Mouse (Mus musculus): Measurements from ENCODE around the gene Nt5c2. TPM values are rescaled to one million over a fixed set of nuclear protein-coding genes. Genes with fewer than 3 reads are reported as not detected.

Nt5c2 gene
- polyA plus RNA-seq, 1 experiment from 2014 or later: 76.0 TPM

- Histone ChIP-seq H3K27ac (peak overlapping the region; percentile 51), H3K9ac (no peak overlapping the region), H3K27me3 (no peaks in the 10 kb centered on the region), H3K4me3 (replicated peaks) (no peak overlapping the region), H3K9me3 (no peaks in the 10 kb centered on the region), H3K36me3 (replicated peaks) (no peaks in the 10 kb centered on the region), H3K4me2 (no peak overlapping the region), H3K4me1 (peaks cover 28% of the 10 kb centered on the region)
- no peak for ATAC-seq (ENCODE audit: low FRiP score)
- WGBS: 74% methylated on average over 13 of the region's 13 CpGs
Observed at GRCm38 (mm10) chr19:46970121-46970729, 44.7 kb downstream of the Nt5c2 start.

GRCm38 (mm10) chr19:46969286-46969985 lies 45.5 kb downstream of the Nt5c2 start:
- no peak overlapping the region for H3K4me3 ChIP-seq (replicated peaks)
- H3K9ac ChIP-seq: no peak overlapping the region
- no peak for ATAC-seq (ENCODE audit: low FRiP score)
- H3K36me3 ChIP-seq (replicated peaks): no peaks in the 10 kb centered on the region
- WGBS: 78% methylated on average over 22 of the region's 22 CpGs
- no peak overlapping the region for H3K27ac ChIP-seq
- H3K4me2 ChIP-seq: no peak overlapping the region
- H3K4me1 ChIP-seq: peaks cover 28% of the 10 kb centered on the region
- no peaks in the 10 kb centered on the region for H3K27me3 ChIP-seq
- no peaks in the 10 kb centered on the region for H3K9me3 ChIP-seq

GRCm38 (mm10) chr19:46968833-46969232 lies 46.1 kb downstream of the Nt5c2 start:
- H3K9me3 ChIP-seq: no peaks in the 10 kb centered on the region
- H3K36me3 ChIP-seq (replicated peaks): no peaks in the 10 kb centered on the region
- no peak for ATAC-seq (ENCODE audit: low FRiP score)
- H3K27me3 ChIP-seq: no peaks in the 10 kb centered on the region
- H3K4me3 ChIP-seq (replicated peaks): no peak overlapping the region
- peaks cover 28% of the 10 kb centered on the region for H3K4me1 ChIP-seq
- no peak overlapping the region for H3K4me2 ChIP-seq
- 90% methylated on average over 5 of the region's 5 CpGs for WGBS
- no peak overlapping the region for H3K9ac ChIP-seq
- no peak overlapping the region for H3K27ac ChIP-seq

DNA sequence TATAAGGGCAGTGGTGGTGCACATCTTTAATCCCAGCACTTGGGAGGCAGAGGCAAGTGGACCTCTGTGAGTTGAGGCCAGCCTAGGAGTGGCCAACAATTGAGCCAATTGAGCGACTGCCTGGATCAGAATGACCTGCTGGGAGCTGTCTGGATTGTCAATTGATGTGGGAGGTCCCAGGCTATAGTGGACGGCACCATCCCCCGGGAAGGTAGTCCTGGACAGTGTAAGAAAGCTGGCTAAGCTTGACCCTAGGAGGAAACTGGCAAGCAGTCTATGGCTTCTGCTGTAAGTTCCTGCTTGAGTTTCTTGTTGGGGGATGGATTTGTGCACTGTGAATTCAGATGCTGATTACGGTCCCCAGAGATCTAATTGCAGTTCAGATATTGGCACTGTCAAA lies 47.1 kb downstream of the Nt5c2 start:
- Histone ChIP-seq H3K27ac (no peak overlapping the region), H3K4me1 (peaks cover 28% of the 10 kb centered on the region), H3K4me2 (no peak overlapping the region), H3K9ac (no peak overlapping the region), H3K27me3 (no peaks in the 10 kb centered on the region), H3K4me3 (replicated peaks) (no peak overlapping the region), H3K9me3 (no peaks in the 10 kb centered on the region), H3K36me3 (replicated peaks) (no peaks in the 10 kb centered on the region)
- ATAC-seq (ENCODE audit: low FRiP score): no peak
- 29% methylated on average over 4 of the region's 4 CpGs for WGBS

- no peak overlapping the region for H3K27ac ChIP-seq
- WGBS: 93% methylated on average over 6 of the region's 6 CpGs
Observed at GRCm38 (mm10) chr19:46966330-46966729, 48.6 kb downstream of the Nt5c2 start.

GRCm38 (mm10) chr19:46965496-46965895 lies 49.5 kb downstream of the Nt5c2 start:
- Histone ChIP-seq H3K4me1 (peaks cover 21% of the 10 kb centered on the region), H3K27ac (no peak overlapping the region), H3K36me3 (replicated peaks) (no peaks in the 10 kb centered on the region), H3K4me2 (no peak overlapping the region), H3K27me3 (no peaks in the 10 kb centered on the region), H3K9ac (no peak overlapping the region), H3K9me3 (no peaks in the 10 kb centered on the region), H3K4me3 (replicated peaks) (no peak overlapping the region)
- ATAC-seq (ENCODE audit: low FRiP score): no peak

More at GRCm38 (mm10) chr19:46966330-46966729, 48.6 kb downstream of the Nt5c2 start:
- Histone ChIP-seq H3K27me3 (no peaks in the 10 kb centered on the region), H3K9me3 (no peaks in the 10 kb centered on the region), H3K4me1 (peaks cover 21% of the 10 kb centered on the region), H3K4me2 (no peak overlapping the region), H3K9ac (no peak overlapping the region), H3K4me3 (replicated peaks) (no peak overlapping the region), H3K36me3 (replicated peaks) (no peaks in the 10 kb centered on the region)
- ATAC-seq (ENCODE audit: low FRiP score): no peak

GRCm38 (mm10) chr19:46964353-46964752 lies 50.6 kb downstream of the Nt5c2 start:
- Histone ChIP-seq H3K9me3 (no peaks in the 10 kb centered on the region), H3K9ac (no peak overlapping the region), H3K27me3 (no peaks in the 10 kb centered on the region), H3K27ac (no peak overlapping the region), H3K4me2 (no peak overlapping the region), H3K36me3 (replicated peaks) (no peaks in the 10 kb centered on the region), H3K4me1 (peaks cover 24% of the 10 kb centered on the region), H3K4me3 (replicated peaks) (no peak overlapping the region)
- ATAC-seq (ENCODE audit: low FRiP score): no peak
- 68% methylated on average over 9 of the region's 9 CpGs for whole genome bisulfite sequencing

DNA sequence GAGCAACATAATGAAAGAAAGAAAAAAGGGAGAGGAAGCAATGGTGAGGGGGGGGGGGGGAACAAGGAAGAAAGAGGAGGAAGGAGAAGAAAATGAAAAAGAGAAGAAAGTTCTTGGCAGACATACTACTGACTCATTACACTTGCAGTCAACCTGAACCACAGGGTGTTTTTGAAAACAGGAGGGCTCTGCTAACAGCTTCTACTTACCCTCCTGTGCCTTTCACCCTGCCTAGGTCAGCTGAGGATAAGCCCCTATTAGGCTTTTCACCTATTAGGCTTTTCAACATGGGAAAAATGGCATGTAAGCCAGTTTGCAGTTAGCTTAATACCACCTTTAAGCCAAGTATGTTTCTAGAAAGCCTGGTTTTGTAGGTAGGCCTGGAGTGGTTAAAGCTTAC lies 51.5 kb downstream of the Nt5c2 start:
- Histone ChIP-seq H3K4me2 (no peak overlapping the region), H3K9me3 (no peaks in the 10 kb centered on the region), H3K4me1 (peaks cover 24% of the 10 kb centered on the region), H3K27ac (no peak overlapping the region), H3K27me3 (no peaks in the 10 kb centered on the region), H3K36me3 (replicated peaks) (no peaks in the 10 kb centered on the region), H3K4me3 (replicated peaks) (no peak overlapping the region), H3K9ac (no peak overlapping the region)
- no peak for ATAC-seq (ENCODE audit: low FRiP score)

- Histone ChIP-seq H3K27ac (peak overlapping the region; percentile 98; the same call in 1 of the 2 replicates), H3K9me3 (no peaks in the 10 kb centered on the region), H3K9ac (peak overlapping the region; percentile 86; the same call in 1 of the 2 replicates), H3K36me3 (replicated peaks) (no peaks in the 10 kb centered on the region), H3K4me3 (replicated peaks) (peak overlapping the region; percentile 78), H3K4me1 (peaks cover 24% of the 10 kb centered on the region), H3K27me3 (no peaks in the 10 kb centered on the region), H3K4me2 (peak overlapping the region; percentile 70)
- WGBS: 35% methylated on average over 7 of the region's 7 CpGs
- ATAC-seq (ENCODE audit: low FRiP score): 0 out of 2 replicates have a peak, but pooled peaks have one; percentile 1
Observed at GRCm38 (mm10) chr19:46962841-46963240, 52.1 kb downstream of the Nt5c2 start.

- Histone ChIP-seq H3K27me3 (no peaks in the 10 kb centered on the region), H3K9ac (peak overlapping the region; percentile 86), H3K27ac (peak overlapping the region; percentile 98), H3K4me2 (peak overlapping the region; percentile 70), H3K9me3 (no peaks in the 10 kb centered on the region), H3K4me3 (replicated peaks) (peak overlapping the region; percentile 78), H3K4me1 (peaks cover 24% of the 10 kb centered on the region), H3K36me3 (replicated peaks) (no peaks in the 10 kb centered on the region)
- WGBS: 1% methylated on average over 42 of the region's 54 CpGs
- peak; percentile 91 for ATAC-seq (ENCODE audit: low FRiP score)
Observed at GRCm38 (mm10) chr19:46962171-46962772, 52.7 kb downstream of the Nt5c2 start.

GRCm38 (mm10) chr19:46961652-46962051 lies 53.3 kb downstream of the Nt5c2 start:
- ATAC-seq (ENCODE audit: low FRiP score): peak; percentile 93
- under 1% methylated on average over 33 of the region's 36 CpGs for WGBS
- no peaks in the 10 kb centered on the region for H3K9me3 ChIP-seq
- peaks cover 24% of the 10 kb centered on the region for H3K4me1 ChIP-seq
- peak overlapping the region; percentile 78 for H3K4me3 ChIP-seq (replicated peaks)
- no peaks in the 10 kb centered on the region for H3K27me3 ChIP-seq
- H3K36me3 ChIP-seq (replicated peaks): no peaks in the 10 kb centered on the region
- peak overlapping the region; percentile 86 for H3K9ac ChIP-seq
- peak overlapping the region; percentile 70 for H3K4me2 ChIP-seq
- peak overlapping the region; percentile 98 for H3K27ac ChIP-seq

DNA sequence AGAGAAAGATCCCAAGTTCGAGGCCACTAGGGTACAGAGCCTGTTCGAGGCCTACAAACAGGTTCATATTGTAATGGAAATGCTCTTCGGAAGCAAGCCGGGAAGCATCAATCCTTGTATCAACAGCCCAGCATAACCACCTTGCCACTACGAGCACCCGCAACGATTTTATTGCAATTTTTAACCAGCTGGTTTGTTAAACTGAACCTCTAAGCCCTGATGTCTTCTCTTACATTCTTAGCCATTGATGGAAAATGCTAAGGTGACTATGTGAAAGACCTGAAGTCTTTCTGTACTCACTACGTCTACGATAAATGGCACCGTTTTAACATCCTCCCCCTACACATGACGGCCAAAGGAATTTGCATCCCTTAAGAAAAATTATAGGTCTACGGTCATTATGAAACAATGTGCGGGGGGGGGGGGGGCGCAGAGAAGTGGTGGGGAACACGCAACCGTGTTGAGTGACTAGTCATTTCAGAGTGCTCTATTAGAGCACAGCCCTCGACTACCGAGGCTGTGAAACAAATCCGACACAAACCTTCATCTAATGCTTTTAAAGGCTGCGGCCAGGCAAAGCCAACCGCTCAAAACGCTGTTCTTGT lies 53.8 kb downstream of the Nt5c2 start:
- Histone ChIP-seq H3K36me3 (replicated peaks) (no peaks in the 10 kb centered on the region), H3K4me2 (peak overlapping the region; percentile 70), H3K4me3 (replicated peaks) (peak overlapping the region; percentile 78), H3K9me3 (no peaks in the 10 kb centered on the region), H3K27ac (peak overlapping the region; percentile 98), H3K27me3 (no peaks in the 10 kb centered on the region), H3K4me1 (peaks cover 24% of the 10 kb centered on the region), H3K9ac (peak overlapping the region; percentile 86)
- 5% methylated on average over 22 of the region's 22 CpGs for WGBS
- ATAC-seq (ENCODE audit: low FRiP score): peak; percentile 3; the same call in 1 of the 2 replicates

Data from forebrain, embryonic 12.5 days (tissue).